Mouse (Mus musculus) spleen, postnatal 14 days (tissue): ENCODE measurements at regions not wholly inside any gene's neighbourhood (a gene's known extent, or its start where the extent isn't known, plus 50 kb on each side); places are given as distances from the start of the nearest gene placed in this dataset.

Experiments
- DNase-seq, 2 experiments: peaks; one replicate each; pipeline ENCODE4 v3.0.0; 2021 to 2022; ENCODE audit warnings: low spot score in 2 of 2

- no peak for DNase-seq
These were observed 100.9 kb upstream of the Runx1 start for GRCm38 (mm10) chr16:92926853-92927252.

GRCm38 (mm10) chr16:92920947-92921346 lies 95.0 kb upstream of the Runx1 start:
- DNase-seq: no peak

- no peak for DNase-seq
These were observed 91.4 kb upstream of the Runx1 start for GRCm38 (mm10) chr16:92917356-92917755.

GRCm38 (mm10) chr16:92915651-92916050 lies 89.7 kb upstream of the Runx1 start:
- no peak for DNase-seq

- no peak for DNase-seq
These were observed 80.9 kb upstream of the Runx1 start for GRCm38 (mm10) chr16:92906873-92907272.

- no peak for DNase-seq
These were observed 79.7 kb upstream of the Runx1 start for GRCm38 (mm10) chr16:92905626-92906025.

GRCm38 (mm10) chr16:92903892-92904473 lies 78.0 kb upstream of the Runx1 start:
- no peak for DNase-seq

GRCm38 (mm10) chr16:92903486-92903885 lies 77.5 kb upstream of the Runx1 start:
- no peak for DNase-seq

- DNase-seq: no peak
These were observed 73.8 kb upstream of the Runx1 start for GRCm38 (mm10) chr16:92899704-92900103.

- no peak for DNase-seq
These were observed 65.8 kb upstream of the Runx1 start for GRCm38 (mm10) chr16:92891741-92892140.

- no peak for DNase-seq
These were observed 64.8 kb upstream of the Runx1 start for GRCm38 (mm10) chr16:92890713-92891112.

GRCm38 (mm10) chr16:92889537-92889936 lies 63.6 kb upstream of the Runx1 start:
- no peak for DNase-seq

GRCm38 (mm10) chr16:92886226-92886625 lies 60.3 kb upstream of the Runx1 start:
- no peak for DNase-seq

- peak; percentile 14 to 19 for DNase-seq
These were observed 57.9 kb upstream of the Runx1 start for GRCm38 (mm10) chr16:92883821-92884272.

GRCm38 (mm10) chr16:92880356-92881043 lies 54.6 kb upstream of the Runx1 start:
- no peak for DNase-seq

GRCm38 (mm10) chr16:92878081-92878480 lies 52.1 kb upstream of the Runx1 start:
- no peak for DNase-seq
